Mouse (Mus musculus): ENCODE data around the gene Nr1d1. TPM values are rescaled to one million over a fixed set of nuclear protein-coding genes. Genes with fewer than 3 reads are reported as not detected.

Nr1d1 gene
- polyA plus RNA-seq, 1 experiment = 27.7 TPM

DNA sequence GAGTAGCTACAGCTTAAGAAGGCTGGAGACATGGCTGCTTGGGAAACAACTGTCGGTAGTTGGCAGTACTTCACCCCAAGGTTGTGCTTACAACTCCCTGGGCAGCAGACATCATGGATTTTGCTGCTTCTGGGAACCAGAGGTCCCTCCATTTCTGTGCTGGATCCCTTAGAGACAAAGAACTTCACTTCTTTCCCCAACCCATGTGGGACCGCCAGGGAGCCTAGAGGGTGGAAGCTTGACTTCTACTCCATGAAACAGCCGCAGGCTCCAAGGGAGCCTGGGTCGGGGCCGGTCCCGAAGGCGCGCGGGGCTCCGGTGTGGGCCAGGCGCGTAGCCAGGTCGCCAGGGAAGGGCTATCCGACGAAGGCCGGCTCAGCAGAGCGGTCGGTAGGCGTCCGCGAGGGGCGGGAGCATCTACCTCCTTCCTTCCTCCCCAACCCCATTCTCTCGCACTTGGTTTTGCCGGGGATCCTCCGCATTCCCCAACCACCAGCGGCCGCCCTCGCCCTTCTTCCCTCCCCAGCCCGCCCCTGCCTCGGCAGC, 19.4 kb upstream of the Nr1d1 start:
- no peaks in the 10 kb centered on the region for H3K27me3 ChIP-seq (ENCODE audit: control insufficient read depth, insufficient read depth, low read length)
- TF ChIP-seq CTCF (IDR thresholded peaks at IDR 0.05; ENCODE audit: extremely low read depth, insufficient read depth, insufficient read length, insufficient replicate concordance) (no peak), POLR2A (IDR thresholded peaks at IDR 0.05; ENCODE audit: low read depth, low read length) (no peak; the same call in 1 of the 2 replicates)
- peak overlapping the region; percentile 95 for H3K4me3 ChIP-seq (ENCODE audit: extremely low read depth, insufficient read depth, insufficient read length)
- peak overlapping the region; percentile 93 for H3K27ac ChIP-seq (ENCODE audit: insufficient read depth, low read length)
- WGBS = under 1% methylated on average over 28 of the region's 30 CpGs
- H3K36me3 ChIP-seq (ENCODE audit: control insufficient read depth, insufficient read depth, low read length) = peaks cover 6% of the 10 kb centered on the region
- peaks cover 8% of the 10 kb centered on the region for H3K4me1 ChIP-seq (ENCODE audit: control insufficient read depth, insufficient read depth, insufficient read length)
- peak in 1 of 2 experiments; percentile 71 for DNase-seq (ENCODE audit: low read depth in 1 of 2, low spot score in 2 of 2)

GRCm38 (mm10) chr11:98792081-98792480, 16.9 kb upstream of the Nr1d1 start:
- H3K27ac ChIP-seq (ENCODE audit: insufficient read depth, low read length) = no peak overlapping the region
- WGBS = 63% methylated on average over 4 of the region's 4 CpGs
- H3K4me3 ChIP-seq (ENCODE audit: extremely low read depth, insufficient read depth, insufficient read length) = no peak overlapping the region
- TF ChIP-seq CTCF (IDR thresholded peaks at IDR 0.05; ENCODE audit: extremely low read depth, insufficient read depth, insufficient read length, insufficient replicate concordance) (no peak), POLR2A (IDR thresholded peaks at IDR 0.05; ENCODE audit: low read depth, low read length) (no peak)
- no peaks in the 10 kb centered on the region for H3K27me3 ChIP-seq (ENCODE audit: control insufficient read depth, insufficient read depth, low read length)
- H3K36me3 ChIP-seq (ENCODE audit: control insufficient read depth, insufficient read depth, low read length) = no peaks in the 10 kb centered on the region
- no peak for DNase-seq (ENCODE audit: low read depth in 1 of 2, low spot score in 2 of 2)
- H3K4me1 ChIP-seq (ENCODE audit: control insufficient read depth, insufficient read depth, insufficient read length) = peaks cover 6% of the 10 kb centered on the region

DNA sequence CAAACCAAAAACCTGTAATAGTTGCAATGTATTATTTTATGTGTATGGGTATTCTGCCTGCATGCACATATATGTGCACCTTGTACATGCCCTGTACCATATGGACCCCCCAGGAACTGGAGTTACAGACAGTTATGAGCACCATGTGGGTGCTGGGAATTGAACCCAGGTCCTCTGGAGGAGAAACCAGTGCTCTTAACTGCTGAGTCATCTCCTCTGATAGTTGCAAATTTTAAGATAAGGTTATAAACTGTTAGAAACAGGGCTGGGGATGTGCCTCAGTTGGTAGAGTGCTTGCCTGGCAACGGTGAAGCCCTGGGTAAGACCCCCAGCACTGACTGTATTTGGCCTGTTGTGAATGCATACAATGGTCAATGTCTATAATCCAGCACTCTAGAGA, 16.3 kb upstream of the Nr1d1 start:
- no peaks in the 10 kb centered on the region for H3K36me3 ChIP-seq (ENCODE audit: control insufficient read depth, insufficient read depth, low read length)
- no peak for TF ChIP-seq POLR2A (IDR thresholded peaks at IDR 0.05; ENCODE audit: low read depth, low read length)
- no peak for TF ChIP-seq CTCF (IDR thresholded peaks at IDR 0.05; ENCODE audit: extremely low read depth, insufficient read depth, insufficient read length, insufficient replicate concordance)
- 88% methylated on average over 1 of the region's 1 CpGs for WGBS

GRCm38 (mm10) chr11:98790631-98791205, 15.6 kb upstream of the Nr1d1 start:
- H3K27me3 ChIP-seq (ENCODE audit: control insufficient read depth, insufficient read depth, low read length) = no peaks in the 10 kb centered on the region
- TF ChIP-seq CTCF (IDR thresholded peaks at IDR 0.05; ENCODE audit: extremely low read depth, insufficient read depth, insufficient read length, insufficient replicate concordance) = no peak
- no peak for TF ChIP-seq POLR2A (IDR thresholded peaks at IDR 0.05; ENCODE audit: low read depth, low read length)
- no peaks in the 10 kb centered on the region for H3K36me3 ChIP-seq (ENCODE audit: control insufficient read depth, insufficient read depth, low read length)
- WGBS = 90% methylated on average over 5 of the region's 5 CpGs
- no peak for DNase-seq (ENCODE audit: low read depth in 1 of 2, low spot score in 2 of 2)
- H3K4me1 ChIP-seq (ENCODE audit: control insufficient read depth, insufficient read depth, insufficient read length) = peaks cover 16% of the 10 kb centered on the region
- no peak overlapping the region for H3K27ac ChIP-seq (ENCODE audit: insufficient read depth, low read length)
- no peak overlapping the region for H3K4me3 ChIP-seq (ENCODE audit: extremely low read depth, insufficient read depth, insufficient read length)

More for the DNA sequence above, 16.3 kb upstream of the Nr1d1 start:
- Histone ChIP-seq H3K4me3 (ENCODE audit: extremely low read depth, insufficient read depth, insufficient read length) (no peak overlapping the region), H3K27me3 (ENCODE audit: control insufficient read depth, insufficient read depth, low read length) (no peaks in the 10 kb centered on the region), H3K27ac (ENCODE audit: insufficient read depth, low read length) (no peak overlapping the region), H3K4me1 (ENCODE audit: control insufficient read depth, insufficient read depth, insufficient read length) (peaks cover 10% of the 10 kb centered on the region)
- no peak for DNase-seq (ENCODE audit: low read depth in 1 of 2, low spot score in 2 of 2)

GRCm38 (mm10) chr11:98789824-98790223, 14.7 kb upstream of the Nr1d1 start:
- no peaks in the 10 kb centered on the region for H3K27me3 ChIP-seq (ENCODE audit: control insufficient read depth, insufficient read depth, low read length)
- peaks cover 21% of the 10 kb centered on the region for H3K4me1 ChIP-seq (ENCODE audit: control insufficient read depth, insufficient read depth, insufficient read length)
- no peaks in the 10 kb centered on the region for H3K36me3 ChIP-seq (ENCODE audit: control insufficient read depth, insufficient read depth, low read length)
- no peak overlapping the region for H3K27ac ChIP-seq (ENCODE audit: insufficient read depth, low read length)
- H3K4me3 ChIP-seq (ENCODE audit: extremely low read depth, insufficient read depth, insufficient read length) = no peak overlapping the region
- no peak for DNase-seq (ENCODE audit: low read depth in 1 of 2, low spot score in 2 of 2)
- WGBS = 25% methylated on average over 5 of the region's 5 CpGs
- TF ChIP-seq CTCF (IDR thresholded peaks at IDR 0.05; ENCODE audit: extremely low read depth, insufficient read depth, insufficient read length, insufficient replicate concordance) (no peak), POLR2A (IDR thresholded peaks at IDR 0.05; ENCODE audit: low read depth, low read length) (no peak)

- Histone ChIP-seq H3K36me3 (ENCODE audit: control insufficient read depth, insufficient read depth, low read length) (no peaks in the 10 kb centered on the region), H3K27me3 (ENCODE audit: control insufficient read depth, insufficient read depth, low read length) (no peaks in the 10 kb centered on the region), H3K4me3 (ENCODE audit: extremely low read depth, insufficient read depth, insufficient read length) (peak overlapping the region; percentile 51), H3K27ac (ENCODE audit: insufficient read depth, low read length) (peak overlapping the region; percentile 43), H3K4me1 (ENCODE audit: control insufficient read depth, insufficient read depth, insufficient read length) (peaks cover 22% of the 10 kb centered on the region)
- 3% methylated on average over 25 of the region's 25 CpGs for WGBS
- DNase-seq (ENCODE audit: low read depth in 1 of 2, low spot score in 2 of 2) = no peak
- no peak for TF ChIP-seq POLR2A (IDR thresholded peaks at IDR 0.05; ENCODE audit: low read depth, low read length)
- TF ChIP-seq CTCF (IDR thresholded peaks at IDR 0.05; ENCODE audit: extremely low read depth, insufficient read depth, insufficient read length, insufficient replicate concordance) = no peak
Observed at GRCm38 (mm10) chr11:98789219-98789807, 14.2 kb upstream of the Nr1d1 start.

Measured in spleen, adult 2 months (tissue).